Mouse (Mus musculus): Measurements from ENCODE around the gene Hs6st3. TPM values are rescaled to one million over a fixed set of nuclear protein-coding genes. Genes with fewer than 3 reads are reported as not detected.
"Not testable (repeated sequence)": the region's sequence is repeated elsewhere in the genome, so short reads cannot be mapped to it uniquely, and the experiment has no call there.

Gene Hs6st3
- polyA plus RNA-seq, 1 experiment from 2014 or later, result not detected

- Histone ChIP-seq H3K9ac (no peak overlapping the region), H3K27me3 (no peaks in the 10 kb centered on the region), H3K4me2 (no peak overlapping the region), H3K4me3 (replicated peaks) (no peak overlapping the region), H3K36me3 (replicated peaks) (no peaks in the 10 kb centered on the region), H3K9me3 (replicated peaks) (no peaks in the 10 kb centered on the region), H3K4me1 (replicated peaks) (no peaks in the 10 kb centered on the region), H3K27ac (replicated peaks) (no peak overlapping the region)
- WGBS (ENCODE audit: insufficient replicate concordance), result 51% methylated on average over 3 of the region's 3 CpGs
- ATAC-seq (ENCODE audit: insufficient read depth), result no peak
Observed at GRCm38 (mm10) chr14:119544596-119544995, 406.5 kb downstream of the Hs6st3 start.

GRCm38 (mm10) chr14:119558356-119558755, 420.2 kb downstream of the Hs6st3 start:
- Histone ChIP-seq H3K4me2 (no peak overlapping the region), H3K4me3 (replicated peaks) (no peak overlapping the region), H3K27me3 (no peaks in the 10 kb centered on the region), H3K27ac (replicated peaks) (no peak overlapping the region), H3K9ac (no peak overlapping the region), H3K4me1 (replicated peaks) (no peaks in the 10 kb centered on the region), H3K9me3 (replicated peaks) (no peaks in the 10 kb centered on the region), H3K36me3 (replicated peaks) (no peaks in the 10 kb centered on the region)
- WGBS (ENCODE audit: insufficient replicate concordance), result 62% methylated on average over 4 of the region's 4 CpGs
- no peak for ATAC-seq (ENCODE audit: insufficient read depth)

GRCm38 (mm10) chr14:119582039-119582508, 443.9 kb downstream of the Hs6st3 start:
- Histone ChIP-seq H3K27ac (replicated peaks) (no peak overlapping the region), H3K4me2 (no peak overlapping the region), H3K9me3 (replicated peaks) (no peaks in the 10 kb centered on the region), H3K9ac (no peak overlapping the region), H3K27me3 (no peaks in the 10 kb centered on the region), H3K4me1 (replicated peaks) (no peaks in the 10 kb centered on the region), H3K36me3 (replicated peaks) (no peaks in the 10 kb centered on the region), H3K4me3 (replicated peaks) (no peak overlapping the region)
- no peak for ATAC-seq (ENCODE audit: insufficient read depth)
- WGBS (ENCODE audit: insufficient replicate concordance), result 39% methylated on average over 10 of the region's 10 CpGs

GRCm38 (mm10) chr14:119585069-119585468, 446.9 kb downstream of the Hs6st3 start:
- H3K36me3 ChIP-seq (replicated peaks), result no peaks in the 10 kb centered on the region
- H3K9ac ChIP-seq, result no peak overlapping the region
- no peak overlapping the region for H3K4me2 ChIP-seq
- H3K4me3 ChIP-seq (replicated peaks), result no peak overlapping the region
- no peak for ATAC-seq (ENCODE audit: insufficient read depth)
- no peaks in the 10 kb centered on the region for H3K4me1 ChIP-seq (replicated peaks)
- H3K27me3 ChIP-seq, result no peaks in the 10 kb centered on the region
- H3K27ac ChIP-seq (replicated peaks), result no peak overlapping the region
- WGBS (ENCODE audit: insufficient replicate concordance), result 39% methylated on average over 4 of the region's 4 CpGs
- H3K9me3 ChIP-seq (replicated peaks), result no peaks in the 10 kb centered on the region

GRCm38 (mm10) chr14:119587365-119587764, 449.2 kb downstream of the Hs6st3 start:
- H3K4me2 ChIP-seq; H3K27me3 ChIP-seq; H3K4me1 ChIP-seq (replicated peaks); H3K9me3 ChIP-seq (replicated peaks); H3K27ac ChIP-seq (replicated peaks); H3K36me3 ChIP-seq (replicated peaks); H3K4me3 ChIP-seq (replicated peaks); H3K9ac ChIP-seq; ATAC-seq (ENCODE audit: insufficient read depth): not testable (repeated sequence)
- 45% methylated on average over 1 of the region's 1 CpGs for WGBS (ENCODE audit: insufficient replicate concordance)

- 66% methylated on average over 14 of the region's 14 CpGs for WGBS (ENCODE audit: insufficient replicate concordance)
- H3K27me3 ChIP-seq, result no peaks in the 10 kb centered on the region
- no peak overlapping the region for H3K4me2 ChIP-seq
- no peaks in the 10 kb centered on the region for H3K4me1 ChIP-seq (replicated peaks)
- H3K36me3 ChIP-seq (replicated peaks), result no peaks in the 10 kb centered on the region
- no peaks in the 10 kb centered on the region; the same call in 1 of the 2 replicates for H3K9me3 ChIP-seq (replicated peaks)
- H3K9ac ChIP-seq, result no peak overlapping the region
- ATAC-seq (ENCODE audit: insufficient read depth), result no peak
- H3K4me3 ChIP-seq (replicated peaks), result no peak overlapping the region
- no peak overlapping the region for H3K27ac ChIP-seq (replicated peaks)
Observed at GRCm38 (mm10) chr14:119604327-119604726, 466.2 kb downstream of the Hs6st3 start.

GRCm38 (mm10) chr14:119612793-119613192, 474.7 kb downstream of the Hs6st3 start:
- Histone ChIP-seq H3K36me3 (replicated peaks) (no peaks in the 10 kb centered on the region), H3K4me3 (replicated peaks) (no peak overlapping the region), H3K4me2 (no peak overlapping the region), H3K27me3 (no peaks in the 10 kb centered on the region), H3K9ac (no peak overlapping the region), H3K4me1 (replicated peaks) (no peaks in the 10 kb centered on the region), H3K27ac (replicated peaks) (no peak overlapping the region), H3K9me3 (replicated peaks) (no peaks in the 10 kb centered on the region)
- ATAC-seq (ENCODE audit: insufficient read depth), result no peak
- 49% methylated on average over 2 of the region's 2 CpGs for WGBS (ENCODE audit: insufficient replicate concordance)

- Histone ChIP-seq H3K4me2 (no peak overlapping the region), H3K36me3 (replicated peaks) (no peaks in the 10 kb centered on the region), H3K27me3 (no peaks in the 10 kb centered on the region), H3K27ac (replicated peaks) (no peak overlapping the region), H3K9me3 (replicated peaks) (no peaks in the 10 kb centered on the region), H3K4me3 (replicated peaks) (no peak overlapping the region), H3K9ac (no peak overlapping the region), H3K4me1 (replicated peaks) (no peaks in the 10 kb centered on the region)
- ATAC-seq (ENCODE audit: insufficient read depth), result no peak
- WGBS (ENCODE audit: insufficient replicate concordance), result 63% methylated on average over 1 of the region's 1 CpGs
Observed at GRCm38 (mm10) chr14:119629127-119629526, 491.0 kb downstream of the Hs6st3 start.

GRCm38 (mm10) chr14:119633090-119633489, 494.9 kb downstream of the Hs6st3 start:
- Histone ChIP-seq H3K27me3 (no peaks in the 10 kb centered on the region), H3K9me3 (replicated peaks) (no peaks in the 10 kb centered on the region), H3K36me3 (replicated peaks) (no peaks in the 10 kb centered on the region), H3K4me3 (replicated peaks) (no peak overlapping the region), H3K4me2 (no peak overlapping the region), H3K27ac (replicated peaks) (no peak overlapping the region), H3K9ac (no peak overlapping the region), H3K4me1 (replicated peaks) (no peaks in the 10 kb centered on the region)
- ATAC-seq (ENCODE audit: insufficient read depth), result no peak
- WGBS (ENCODE audit: insufficient replicate concordance), result 40% methylated on average over 3 of the region's 3 CpGs

GRCm38 (mm10) chr14:119633626-119634025, 495.5 kb downstream of the Hs6st3 start:
- H3K9ac ChIP-seq, result no peak overlapping the region

GRCm38 (mm10) chr14:119642874-119643273, 504.7 kb downstream of the Hs6st3 start:
- H3K9me3 ChIP-seq (replicated peaks), result no peaks in the 10 kb centered on the region
- no peak for ATAC-seq (ENCODE audit: insufficient read depth)
- WGBS (ENCODE audit: insufficient replicate concordance), result 72% methylated on average over 1 of the region's 1 CpGs
- no peaks in the 10 kb centered on the region for H3K4me1 ChIP-seq (replicated peaks)
- no peaks in the 10 kb centered on the region for H3K27me3 ChIP-seq
- no peak overlapping the region for H3K27ac ChIP-seq (replicated peaks)
- H3K9ac ChIP-seq, result no peak overlapping the region
- no peak overlapping the region for H3K4me2 ChIP-seq
- no peaks in the 10 kb centered on the region for H3K36me3 ChIP-seq (replicated peaks)
- no peak overlapping the region for H3K4me3 ChIP-seq (replicated peaks)

More at GRCm38 (mm10) chr14:119633626-119634025, 495.5 kb downstream of the Hs6st3 start:
- no peak for ATAC-seq (ENCODE audit: insufficient read depth)
- H3K27ac ChIP-seq (replicated peaks), result no peak overlapping the region
- no peaks in the 10 kb centered on the region for H3K27me3 ChIP-seq
- no peaks in the 10 kb centered on the region for H3K36me3 ChIP-seq (replicated peaks)
- no peaks in the 10 kb centered on the region for H3K9me3 ChIP-seq (replicated peaks)
- no peaks in the 10 kb centered on the region for H3K4me1 ChIP-seq (replicated peaks)
- WGBS (ENCODE audit: insufficient replicate concordance), result 59% methylated on average over 3 of the region's 3 CpGs
- no peak overlapping the region for H3K4me3 ChIP-seq (replicated peaks)
- H3K4me2 ChIP-seq, result no peak overlapping the region

GRCm38 (mm10) chr14:119643840-119644239, 505.7 kb downstream of the Hs6st3 start:
- Histone ChIP-seq H3K4me2 (no peak overlapping the region), H3K27ac (replicated peaks) (no peak overlapping the region), H3K4me3 (replicated peaks) (no peak overlapping the region), H3K4me1 (replicated peaks) (no peaks in the 10 kb centered on the region), H3K9ac (no peak overlapping the region), H3K9me3 (replicated peaks) (no peaks in the 10 kb centered on the region), H3K27me3 (no peaks in the 10 kb centered on the region), H3K36me3 (replicated peaks) (no peaks in the 10 kb centered on the region)
- 82% methylated on average over 12 of the region's 12 CpGs for WGBS (ENCODE audit: insufficient replicate concordance)
- no peak for ATAC-seq (ENCODE audit: insufficient read depth)

Measured in liver, embryonic 15.5 days (tissue).